Mouse (Mus musculus): ENCODE results near the gene Ppan.

Gene Ppan

GRCm38 (mm10) chr9:20878710-20879065 is 9.3 kb upstream of the Ppan start:
- ATAC-seq (ENCODE audit: low TSS enrichment), result 0 out of 2 replicates have a peak, but pooled peaks have one; percentile 0

- no peak for ATAC-seq (ENCODE audit: low TSS enrichment)
Observed at GRCm38 (mm10) chr9:20879097-20879792, 8.7 kb upstream of the Ppan start, which contains the start of gene Angptl6. Gene Angptl6 (minus strand): TSS chr9:20879727.

GRCm38 (mm10) chr9:20886563-20886962 is 1.4 kb upstream of the Ppan start:
- ATAC-seq (ENCODE audit: low TSS enrichment), result no peak

- ATAC-seq (ENCODE audit: low TSS enrichment), result no peak
Observed at GRCm38 (mm10) chr9:20887191-20887590, 784 bp upstream of the Ppan start.

- no peak for ATAC-seq (ENCODE audit: low TSS enrichment)
Observed at GRCm38 (mm10) chr9:20888386-20888765, 401 bp downstream of the Ppan start.

- ATAC-seq (ENCODE audit: low TSS enrichment), result no peak
Observed at GRCm38 (mm10) chr9:20889185-20890141, 1.5 kb downstream of the Ppan start.

- ATAC-seq (ENCODE audit: low TSS enrichment), result no peak
Observed at GRCm38 (mm10) chr9:20890411-20890810, 2.4 kb downstream of the Ppan start.

GRCm38 (mm10) chr9:20891339-20892103 is 3.5 kb downstream of the Ppan start:
- ATAC-seq (ENCODE audit: low TSS enrichment), result no peak

GRCm38 (mm10) chr9:20892104-20892653 is 4.2 kb downstream of the Ppan start:
- no peak for ATAC-seq (ENCODE audit: low TSS enrichment)

GRCm38 (mm10) chr9:20893069-20893468 is 5.1 kb downstream of the Ppan start:
- ATAC-seq (ENCODE audit: low TSS enrichment), result no peak

GRCm38 (mm10) chr9:20893590-20894343 is 5.8 kb downstream of the Ppan start:
- ATAC-seq (ENCODE audit: low TSS enrichment), result no peak

GRCm38 (mm10) chr9:20894629-20895028 is 6.7 kb downstream of the Ppan start:
- no peak for ATAC-seq (ENCODE audit: low TSS enrichment)

DNA sequence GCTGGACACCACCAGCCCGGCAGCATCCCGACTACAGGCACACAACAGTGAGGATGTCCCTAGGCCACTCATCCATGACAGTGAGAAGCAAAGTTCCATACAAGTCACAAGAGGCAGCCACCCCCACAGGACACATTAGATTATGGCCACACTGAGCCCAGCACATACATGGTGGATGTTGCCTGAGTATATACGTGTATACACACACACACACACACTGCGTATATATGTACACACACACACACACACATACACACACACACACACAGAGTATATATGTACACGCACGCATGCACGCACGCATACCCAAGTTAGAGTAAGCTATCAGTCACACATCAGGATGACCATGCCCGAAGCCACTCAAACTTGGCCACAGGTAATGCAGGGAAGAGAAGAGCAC is 7.4 kb downstream of the Ppan start:
- ATAC-seq (ENCODE audit: low TSS enrichment), result no peak

DNA sequence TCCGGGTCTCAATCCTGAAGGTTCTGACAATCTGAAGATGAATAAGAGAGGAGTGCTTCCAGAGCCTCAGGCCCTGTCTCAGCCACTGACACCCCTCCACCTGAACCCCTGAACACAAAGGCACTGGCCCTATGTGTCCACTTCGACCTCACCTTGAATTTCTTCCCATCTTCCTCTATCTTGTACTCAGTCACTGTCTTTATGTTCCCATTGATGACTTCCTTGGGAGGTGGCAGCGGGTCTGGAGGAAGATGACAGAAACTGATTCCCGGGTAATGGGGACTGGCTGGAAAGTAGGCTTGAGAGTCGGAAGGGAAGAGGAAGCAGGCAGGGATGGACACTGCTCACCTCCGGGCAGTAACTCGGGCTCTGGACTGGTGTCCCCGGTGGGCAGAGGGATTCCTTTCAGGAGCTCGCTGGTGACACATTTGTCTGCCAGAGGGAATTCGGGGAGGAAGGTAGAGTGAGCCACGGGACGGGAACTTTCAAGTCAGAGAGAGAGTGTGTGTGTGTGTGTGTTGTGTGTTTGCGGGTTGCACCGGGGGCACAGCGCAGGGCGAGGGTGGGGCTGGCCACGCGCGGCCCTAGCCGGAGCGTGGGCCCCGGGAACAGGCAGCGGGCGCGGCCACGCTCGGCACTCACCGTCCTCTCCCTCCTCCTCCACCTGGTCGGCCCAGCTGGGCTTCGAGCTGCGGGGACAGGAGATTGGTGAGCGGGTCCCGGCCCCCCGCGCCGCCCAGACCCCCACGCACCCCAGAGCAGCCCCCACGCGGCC is 9.9 kb downstream of the Ppan start:
- ATAC-seq (ENCODE audit: low TSS enrichment), result peak; percentile 32

- ATAC-seq (ENCODE audit: low TSS enrichment), result peak; percentile 76
Observed at GRCm38 (mm10) chr9:20898511-20899073, 10.6 kb downstream of the Ppan start, which contains the start of gene Eif3g. Gene Eif3g (minus strand): TSS chr9:20898623.

GRCm38 (mm10) chr9:20901466-20902173 is 13.6 kb downstream of the Ppan start:
- ATAC-seq (ENCODE audit: low TSS enrichment), result peak; percentile 45

DNA sequence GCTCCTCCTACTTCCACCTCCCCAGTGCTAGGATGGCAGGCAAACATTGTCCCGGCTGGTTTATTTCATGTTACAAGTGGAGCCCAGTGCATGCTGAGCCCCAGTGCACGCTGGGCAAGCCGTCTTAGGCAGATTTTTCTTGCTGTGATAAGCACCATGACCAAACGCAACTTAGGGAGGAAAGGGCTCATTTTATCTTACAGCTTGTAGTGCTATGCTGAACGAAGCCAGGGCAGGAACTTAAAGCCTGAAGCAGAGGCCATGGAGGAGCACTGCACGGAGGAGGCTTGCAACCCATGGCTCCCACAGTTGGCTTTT is 14.2 kb downstream of the Ppan start:
- ATAC-seq (ENCODE audit: low TSS enrichment), result no peak

DNA sequence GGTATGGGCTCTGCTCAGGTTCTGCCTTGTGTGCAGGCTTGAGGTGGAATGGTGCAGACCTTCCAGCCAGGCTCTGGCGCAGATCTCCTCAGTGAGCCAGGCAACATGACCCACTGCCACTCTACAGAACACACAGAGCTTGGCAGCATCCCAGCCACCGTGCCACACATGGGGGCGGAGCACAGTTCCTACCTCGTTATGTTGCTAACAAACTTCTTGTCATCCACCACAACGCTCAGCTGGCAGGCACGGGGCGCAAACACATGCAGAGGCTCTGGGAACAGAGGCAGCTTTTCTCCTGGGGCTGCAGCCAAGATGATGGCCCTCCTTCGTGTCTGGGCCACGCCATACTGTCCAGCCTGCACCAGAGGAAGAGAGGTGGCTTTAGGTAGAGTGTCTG is 22.0 kb downstream of the Ppan start:
- peak; percentile 74 for ATAC-seq (ENCODE audit: low TSS enrichment)

GRCm38 (mm10) chr9:20916160-20916559 is 28.2 kb downstream of the Ppan start:
- no peak; the same call in 1 of the 2 replicates for ATAC-seq (ENCODE audit: low TSS enrichment)
